Mouse (Mus musculus): ENCODE data around the gene Slc38a11. TPM values are rescaled to one million over a fixed set of nuclear protein-coding genes. Genes with fewer than 3 reads are reported as not detected.

Slc38a11 gene
- polyA plus RNA-seq, 1 experiment from 2014 or later = not detected

DNA sequence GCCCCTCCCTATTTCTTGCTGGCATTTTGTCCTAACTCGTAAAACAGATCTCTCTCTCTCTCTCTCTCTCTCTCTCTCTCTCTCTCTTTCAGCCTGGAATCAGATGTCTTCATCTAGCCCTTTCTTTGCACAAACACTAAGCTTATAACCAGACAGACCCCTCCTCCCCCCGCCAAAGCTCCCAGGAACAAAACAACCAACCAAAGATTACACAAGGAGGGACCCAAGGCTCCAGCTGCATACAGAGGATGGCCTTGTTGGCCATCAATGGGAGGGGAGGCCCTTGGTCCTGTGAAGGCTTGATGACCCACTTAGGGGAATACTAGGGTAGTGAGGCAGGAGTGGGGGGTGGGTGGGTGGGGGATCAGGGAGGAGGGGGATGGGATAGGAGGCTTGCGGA lies 52.6 kb downstream of the Slc38a11 start:
- 70% methylated on average over 3 of the region's 3 CpGs for WGBS
- no peak overlapping the region for H3K9ac ChIP-seq (replicated peaks; ENCODE audit: low read depth, low read length)
- no peak overlapping the region for H3K4me3 ChIP-seq (ENCODE audit: low read depth, low read length)
- no peak overlapping the region for H3K4me2 ChIP-seq (replicated peaks; ENCODE audit: low read depth, low read length)
- no peaks in the 10 kb centered on the region for H3K9me3 ChIP-seq (ENCODE audit: control insufficient read depth, low read depth, low read length)
- no peaks in the 10 kb centered on the region for H3K4me1 ChIP-seq (ENCODE audit: control insufficient read depth, insufficient read depth, low read length)
- no peaks in the 10 kb centered on the region for H3K27me3 ChIP-seq (ENCODE audit: control insufficient read depth, insufficient read depth, low read length)
- H3K27ac ChIP-seq (ENCODE audit: low read length) = no peak overlapping the region
- no peaks in the 10 kb centered on the region for H3K36me3 ChIP-seq (ENCODE audit: control insufficient read depth, insufficient read depth, low read length)
- ATAC-seq (ENCODE audit: insufficient number of reproducible peaks, insufficient read depth, low FRiP score, low read depth) = no peak

DNA sequence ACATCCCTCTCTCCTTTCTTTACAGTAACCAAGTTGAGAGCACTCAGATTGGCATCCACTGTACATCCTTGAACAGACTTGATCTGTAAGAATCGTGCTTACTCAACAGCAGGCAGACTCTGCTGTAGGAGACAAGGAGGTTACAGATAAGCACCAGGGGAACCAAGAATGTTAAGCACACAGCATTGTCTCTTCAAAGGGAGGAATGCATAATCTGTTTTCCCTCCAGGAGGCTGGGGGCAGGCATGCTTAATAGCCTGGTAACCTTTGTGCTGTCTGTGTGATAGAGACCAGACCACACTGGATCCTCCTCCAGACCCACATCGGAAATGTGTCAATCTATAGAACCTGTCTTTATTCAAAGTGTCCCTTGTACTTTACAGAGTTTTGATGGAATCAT lies 67.3 kb downstream of the Slc38a11 start:
- no peak for ATAC-seq (ENCODE audit: insufficient number of reproducible peaks, insufficient read depth, low FRiP score, low read depth)
- 15% methylated on average over 2 of the region's 2 CpGs for WGBS
- Histone ChIP-seq H3K36me3 (ENCODE audit: control insufficient read depth, insufficient read depth, low read length) (no peaks in the 10 kb centered on the region), H3K4me3 (ENCODE audit: low read depth, low read length) (no peak overlapping the region), H3K27ac (ENCODE audit: low read length) (no peak overlapping the region), H3K4me2 (replicated peaks; ENCODE audit: low read depth, low read length) (no peak overlapping the region), H3K4me1 (ENCODE audit: control insufficient read depth, insufficient read depth, low read length) (no peaks in the 10 kb centered on the region), H3K27me3 (ENCODE audit: control insufficient read depth, insufficient read depth, low read length) (no peaks in the 10 kb centered on the region), H3K9ac (replicated peaks; ENCODE audit: low read depth, low read length) (no peak overlapping the region), H3K9me3 (ENCODE audit: control insufficient read depth, low read depth, low read length) (no peaks in the 10 kb centered on the region)

DNA sequence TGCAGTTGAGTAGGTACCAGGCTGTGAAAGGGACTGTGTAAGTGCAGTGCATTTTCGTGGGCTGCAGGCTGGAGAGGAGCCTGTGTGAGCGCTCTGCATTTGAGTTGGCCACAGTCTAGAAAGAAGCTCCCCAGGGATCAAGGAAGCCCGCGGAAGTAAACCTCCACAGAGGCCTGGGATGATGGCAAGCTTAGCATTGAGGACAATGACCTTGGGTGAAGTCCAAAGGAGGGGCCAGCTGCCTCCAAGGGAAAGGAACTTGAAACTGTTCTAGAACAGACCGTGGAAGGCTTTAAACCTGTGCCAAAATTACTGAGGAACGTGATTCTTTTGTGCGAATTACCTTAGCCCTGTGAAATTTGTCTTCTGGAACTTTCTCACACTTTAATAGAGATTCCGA lies 69.7 kb downstream of the Slc38a11 start:
- Histone ChIP-seq H3K9me3 (ENCODE audit: control insufficient read depth, low read depth, low read length) (no peaks in the 10 kb centered on the region), H3K9ac (replicated peaks; ENCODE audit: low read depth, low read length) (no peak overlapping the region), H3K36me3 (ENCODE audit: control insufficient read depth, insufficient read depth, low read length) (no peaks in the 10 kb centered on the region), H3K4me1 (ENCODE audit: control insufficient read depth, insufficient read depth, low read length) (no peaks in the 10 kb centered on the region), H3K4me3 (ENCODE audit: low read depth, low read length) (no peak overlapping the region), H3K27me3 (ENCODE audit: control insufficient read depth, insufficient read depth, low read length) (no peaks in the 10 kb centered on the region), H3K4me2 (replicated peaks; ENCODE audit: low read depth, low read length) (no peak overlapping the region), H3K27ac (ENCODE audit: low read length) (no peak overlapping the region)
- ATAC-seq (ENCODE audit: insufficient number of reproducible peaks, insufficient read depth, low FRiP score, low read depth) = no peak
- WGBS = 77% methylated on average over 8 of the region's 8 CpGs

DNA sequence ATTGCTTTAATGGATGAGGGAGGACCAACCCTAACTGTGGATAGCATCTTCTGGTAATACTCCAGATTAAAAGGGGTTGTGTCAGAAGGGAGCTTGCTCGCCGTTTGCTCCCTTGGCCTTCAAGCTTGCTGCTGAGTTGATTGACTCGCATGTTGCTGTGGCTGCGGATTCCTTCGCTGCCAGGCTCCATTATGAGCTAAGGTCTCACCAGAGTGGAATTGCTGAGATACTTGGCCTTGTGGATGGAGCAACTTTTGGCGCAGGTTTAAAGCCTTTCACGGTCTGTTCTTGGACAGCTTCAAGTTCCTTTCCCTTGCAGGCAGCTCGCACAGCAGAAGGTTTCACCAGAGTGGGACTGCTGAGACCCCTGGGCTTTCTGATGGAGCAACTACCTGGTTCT lies 70.4 kb downstream of the Slc38a11 start:
- no peak for ATAC-seq (ENCODE audit: insufficient number of reproducible peaks, insufficient read depth, low FRiP score, low read depth)
- Histone ChIP-seq H3K36me3 (ENCODE audit: control insufficient read depth, insufficient read depth, low read length) (no peaks in the 10 kb centered on the region), H3K9ac (replicated peaks; ENCODE audit: low read depth, low read length) (no peak overlapping the region), H3K27ac (ENCODE audit: low read length) (no peak overlapping the region), H3K4me3 (ENCODE audit: low read depth, low read length) (no peak overlapping the region), H3K4me2 (replicated peaks; ENCODE audit: low read depth, low read length) (no peak overlapping the region), H3K27me3 (ENCODE audit: control insufficient read depth, insufficient read depth, low read length) (no peaks in the 10 kb centered on the region), H3K9me3 (ENCODE audit: control insufficient read depth, low read depth, low read length) (no peaks in the 10 kb centered on the region), H3K4me1 (ENCODE audit: control insufficient read depth, insufficient read depth, low read length) (no peaks in the 10 kb centered on the region)
- WGBS = 91% methylated on average over 8 of the region's 8 CpGs

DNA sequence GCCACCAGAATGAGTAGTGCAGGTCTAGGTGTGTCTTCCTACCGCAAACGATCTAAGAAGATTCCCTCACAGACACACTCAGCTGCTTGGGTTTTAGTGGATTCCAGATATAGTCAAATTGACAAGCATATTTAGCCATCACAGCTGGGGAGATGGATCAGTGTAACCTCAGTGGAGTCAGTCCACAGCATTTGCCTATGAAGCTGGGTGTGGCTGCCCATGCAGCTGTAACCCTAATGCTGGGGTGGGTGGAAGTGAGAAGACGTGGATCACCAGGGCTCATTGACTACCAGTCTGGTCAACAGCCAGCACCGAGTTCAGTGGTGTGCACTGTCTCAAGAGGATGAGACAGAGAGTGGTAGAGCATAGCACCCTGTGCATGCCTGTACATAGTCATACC lies 74.1 kb downstream of the Slc38a11 start:
- Histone ChIP-seq H3K4me3 (ENCODE audit: low read depth, low read length) (no peak overlapping the region), H3K4me2 (replicated peaks; ENCODE audit: low read depth, low read length) (no peak overlapping the region), H3K36me3 (ENCODE audit: control insufficient read depth, insufficient read depth, low read length) (no peaks in the 10 kb centered on the region), H3K27ac (ENCODE audit: low read length) (no peak overlapping the region), H3K9me3 (ENCODE audit: control insufficient read depth, low read depth, low read length) (no peaks in the 10 kb centered on the region), H3K9ac (replicated peaks; ENCODE audit: low read depth, low read length) (no peak overlapping the region), H3K27me3 (ENCODE audit: control insufficient read depth, insufficient read depth, low read length) (no peaks in the 10 kb centered on the region), H3K4me1 (ENCODE audit: control insufficient read depth, insufficient read depth, low read length) (0 out of 2 replicates have a peak, but pooled peaks cover 2% of the 10 kb centered on the region)
- WGBS = 81% methylated on average over 4 of the region's 4 CpGs
- no peak for ATAC-seq (ENCODE audit: insufficient number of reproducible peaks, insufficient read depth, low FRiP score, low read depth)

DNA sequence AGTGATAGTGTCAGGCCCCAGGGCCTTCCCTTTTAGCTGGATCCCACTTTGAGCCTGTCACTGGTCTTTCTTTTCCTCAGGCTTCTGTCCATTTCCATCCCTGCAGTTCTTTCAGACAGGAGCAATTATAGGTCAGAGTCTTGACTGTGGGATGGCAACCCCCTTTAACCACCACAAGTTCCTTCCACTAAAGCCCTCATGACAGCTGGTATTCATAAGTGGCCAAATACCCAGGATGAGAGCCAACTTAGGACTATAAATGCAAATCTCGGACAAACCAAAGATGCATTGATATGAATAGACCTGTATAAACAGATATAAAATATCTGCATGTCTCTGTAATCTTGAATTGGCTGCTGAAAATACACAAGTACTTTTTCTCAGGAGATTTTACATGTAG lies 75.1 kb downstream of the Slc38a11 start:
- ATAC-seq (ENCODE audit: insufficient number of reproducible peaks, insufficient read depth, low FRiP score, low read depth) = no peak
- no peak overlapping the region for H3K9ac ChIP-seq (replicated peaks; ENCODE audit: low read depth, low read length)
- H3K4me2 ChIP-seq (replicated peaks; ENCODE audit: low read depth, low read length) = no peak overlapping the region
- 73% methylated on average over 1 of the region's 1 CpGs for WGBS
- H3K27me3 ChIP-seq (ENCODE audit: control insufficient read depth, insufficient read depth, low read length) = no peaks in the 10 kb centered on the region
- H3K36me3 ChIP-seq (ENCODE audit: control insufficient read depth, insufficient read depth, low read length) = no peaks in the 10 kb centered on the region
- H3K9me3 ChIP-seq (ENCODE audit: control insufficient read depth, low read depth, low read length) = no peaks in the 10 kb centered on the region
- H3K4me3 ChIP-seq (ENCODE audit: low read depth, low read length) = no peak overlapping the region
- 0 out of 2 replicates have a peak, but pooled peaks cover 2% of the 10 kb centered on the region for H3K4me1 ChIP-seq (ENCODE audit: control insufficient read depth, insufficient read depth, low read length)
- H3K27ac ChIP-seq (ENCODE audit: low read length) = no peak overlapping the region

DNA sequence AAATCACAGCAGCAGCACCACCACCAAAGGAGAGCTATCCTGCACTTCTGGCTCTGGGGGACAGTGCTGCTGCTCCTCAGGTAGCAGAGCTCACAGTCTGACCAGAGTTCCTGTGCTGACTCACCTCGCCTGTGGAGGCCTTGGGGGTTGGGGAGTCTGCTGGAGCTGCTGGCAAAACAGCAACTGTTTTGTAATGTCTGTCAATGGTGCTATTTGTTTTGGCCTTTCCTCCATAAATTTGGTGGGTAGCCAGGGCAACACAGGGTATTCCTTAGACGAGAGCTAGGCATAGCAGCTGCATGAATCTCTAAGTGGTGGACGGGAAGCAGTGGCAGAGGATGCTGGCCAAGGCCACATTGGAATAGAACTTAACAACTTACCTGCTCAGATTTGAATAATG lies 78.5 kb downstream of the Slc38a11 start:
- Histone ChIP-seq H3K9ac (replicated peaks; ENCODE audit: low read depth, low read length) (no peak overlapping the region), H3K4me1 (ENCODE audit: control insufficient read depth, insufficient read depth, low read length) (0 out of 2 replicates have a peak, but pooled peaks cover 2% of the 10 kb centered on the region), H3K9me3 (ENCODE audit: control insufficient read depth, low read depth, low read length) (no peaks in the 10 kb centered on the region), H3K36me3 (ENCODE audit: control insufficient read depth, insufficient read depth, low read length) (no peaks in the 10 kb centered on the region), H3K4me3 (ENCODE audit: low read depth, low read length) (no peak overlapping the region), H3K27me3 (ENCODE audit: control insufficient read depth, insufficient read depth, low read length) (no peaks in the 10 kb centered on the region), H3K27ac (ENCODE audit: low read length) (no peak overlapping the region), H3K4me2 (replicated peaks; ENCODE audit: low read depth, low read length) (no peak overlapping the region)
- no peak for ATAC-seq (ENCODE audit: insufficient number of reproducible peaks, insufficient read depth, low FRiP score, low read depth)
- WGBS = 54% methylated on average over 3 of the region's 3 CpGs

DNA sequence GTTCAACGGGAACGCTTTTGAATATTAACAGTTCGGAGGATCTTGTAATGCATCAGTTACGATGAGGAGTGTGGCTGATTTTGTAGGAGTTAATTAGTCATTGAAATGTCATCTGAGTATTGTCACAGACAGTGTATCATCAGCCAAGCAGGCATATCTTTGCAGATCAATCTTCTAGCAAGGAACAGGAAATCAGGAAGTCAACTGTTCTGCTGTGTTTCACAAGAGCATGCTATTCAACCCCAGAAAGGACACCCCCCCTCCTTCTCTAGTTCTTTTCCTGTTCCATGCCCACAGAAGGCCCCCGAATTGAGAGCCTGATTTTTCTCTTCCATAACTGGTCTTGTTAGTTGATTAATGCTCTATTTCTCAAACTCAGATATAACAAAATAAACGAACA lies 80.9 kb downstream of the Slc38a11 start:
- no peak for ATAC-seq (ENCODE audit: insufficient number of reproducible peaks, insufficient read depth, low FRiP score, low read depth)
- peaks cover 6% of the 10 kb centered on the region; the same call in 1 of the 2 replicates for H3K4me1 ChIP-seq (ENCODE audit: control insufficient read depth, insufficient read depth, low read length)
- 82% methylated on average over 6 of the region's 6 CpGs for whole genome bisulfite sequencing
- H3K36me3 ChIP-seq (ENCODE audit: control insufficient read depth, insufficient read depth, low read length) = no peaks in the 10 kb centered on the region
- H3K27ac ChIP-seq (ENCODE audit: low read length) = no peak overlapping the region
- no peak overlapping the region for H3K4me2 ChIP-seq (replicated peaks; ENCODE audit: low read depth, low read length)
- H3K9me3 ChIP-seq (ENCODE audit: control insufficient read depth, low read depth, low read length) = no peaks in the 10 kb centered on the region
- H3K27me3 ChIP-seq (ENCODE audit: control insufficient read depth, insufficient read depth, low read length) = no peaks in the 10 kb centered on the region
- no peak overlapping the region for H3K4me3 ChIP-seq (ENCODE audit: low read depth, low read length)
- no peak overlapping the region for H3K9ac ChIP-seq (replicated peaks; ENCODE audit: low read depth, low read length)

DNA sequence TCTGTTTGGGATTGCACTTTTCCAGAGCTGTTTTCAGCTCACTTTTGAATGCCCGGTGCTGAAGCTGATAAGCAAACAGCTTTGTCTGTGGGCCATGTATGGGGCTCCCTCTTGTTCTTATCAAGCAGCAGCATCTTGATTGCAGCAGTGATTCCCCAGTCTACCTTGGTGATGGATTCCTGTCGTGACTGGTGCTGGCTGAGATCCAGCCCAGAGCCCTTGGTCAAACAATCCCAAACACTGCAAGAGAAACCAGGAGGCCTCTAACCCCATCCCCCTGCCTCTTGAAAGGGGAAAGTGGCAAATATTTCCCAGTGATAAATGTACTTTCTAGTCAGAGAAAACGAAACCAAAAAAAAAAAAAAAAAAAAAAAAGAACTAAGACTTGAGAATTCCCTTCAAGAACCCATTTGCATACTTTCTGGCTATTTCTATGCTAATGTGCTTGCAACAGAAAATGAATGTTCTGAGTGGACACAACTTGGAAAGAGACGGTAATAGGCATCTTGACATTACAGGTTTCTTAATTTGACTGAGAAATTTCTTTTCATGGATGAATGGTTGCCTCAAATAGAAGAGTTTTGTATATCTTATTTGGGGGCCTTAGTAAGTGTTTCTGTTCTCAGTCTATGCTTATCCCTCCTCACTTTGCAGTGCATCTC lies 84.7 kb downstream of the Slc38a11 start:
- H3K4me3 ChIP-seq (ENCODE audit: low read depth, low read length) = no peak overlapping the region
- 0 out of 2 replicates have a peak overlapping the region, but pooled peaks have one; percentile 2 for H3K4me2 ChIP-seq (replicated peaks; ENCODE audit: low read depth, low read length)
- peaks cover 4% of the 10 kb centered on the region; the same call in 1 of the 2 replicates for H3K4me1 ChIP-seq (ENCODE audit: control insufficient read depth, insufficient read depth, low read length)
- H3K9ac ChIP-seq (replicated peaks; ENCODE audit: low read depth, low read length) = no peak overlapping the region
- no peaks in the 10 kb centered on the region for H3K9me3 ChIP-seq (ENCODE audit: control insufficient read depth, low read depth, low read length)
- ATAC-seq (ENCODE audit: insufficient number of reproducible peaks, insufficient read depth, low FRiP score, low read depth) = 0 out of 2 replicates have a peak, but pooled peaks have one; percentile 28
- H3K27me3 ChIP-seq (ENCODE audit: control insufficient read depth, insufficient read depth, low read length) = no peaks in the 10 kb centered on the region
- H3K36me3 ChIP-seq (ENCODE audit: control insufficient read depth, insufficient read depth, low read length) = no peaks in the 10 kb centered on the region
- WGBS = 12% methylated on average over 4 of the region's 4 CpGs
- H3K27ac ChIP-seq (ENCODE audit: low read length) = no peak overlapping the region

Measured in stomach, embryonic 14.5 days (tissue).